Mouse (Mus musculus): ENCODE results near the gene Fbh1. TPM values are rescaled to one million over a fixed set of nuclear protein-coding genes. Genes with fewer than 3 reads are reported as not detected.

Gene Fbh1
- polyA plus RNA-seq, 1 experiment from 2014 or later = 122 TPM

- no peak for DNase-seq (ENCODE audit: low spot score)
- H3K4me3 ChIP-seq (ENCODE audit: low read depth, low read length) = no peak overlapping the region
- no peak for ATAC-seq (replicated peaks; ENCODE audit: low FRiP score)
These were observed 38.6 kb downstream of the Fbh1 start for GRCm38 (mm10) chr2:11738794-11739193.

GRCm38 (mm10) chr2:11735853-11736252, 41.5 kb downstream of the Fbh1 start:
- Histone ChIP-seq H3K27ac (ENCODE audit: low read depth, low read length) (no peak overlapping the region), H3K36me3 (ENCODE audit: control insufficient read depth, insufficient read depth, low read length) (no peaks in the 10 kb centered on the region; the same call in 1 of the 2 replicates), H3K9me3 (ENCODE audit: control insufficient read depth, low read length) (no peaks in the 10 kb centered on the region), H3K9ac (ENCODE audit: low read length) (no peak overlapping the region), H3K4me3 (ENCODE audit: low read depth, low read length) (no peak overlapping the region), H3K4me2 (ENCODE audit: low read depth, low read length, severe bottlenecking) (no peak overlapping the region), H3K27me3 (ENCODE audit: control insufficient read depth, insufficient read depth, low read length) (no peaks in the 10 kb centered on the region), H3K4me1 (replicated peaks; ENCODE audit: control insufficient read depth, insufficient read depth, low read length) (no peaks in the 10 kb centered on the region)
- WGBS = 87% methylated on average over 6 of the region's 6 CpGs
- DNase-seq (ENCODE audit: low spot score) (no peak), ATAC-seq (replicated peaks; ENCODE audit: low FRiP score) (no peak)

More at GRCm38 (mm10) chr2:11738794-11739193, 38.6 kb downstream of the Fbh1 start:
- WGBS = 89% methylated on average over 3 of the region's 3 CpGs
- Histone ChIP-seq H3K27ac (ENCODE audit: low read depth, low read length) (no peak overlapping the region), H3K36me3 (ENCODE audit: control insufficient read depth, insufficient read depth, low read length) (peaks cover 2% of the 10 kb centered on the region; the same call in 1 of the 2 replicates), H3K4me2 (ENCODE audit: low read depth, low read length, severe bottlenecking) (no peak overlapping the region), H3K9me3 (ENCODE audit: control insufficient read depth, low read length) (no peaks in the 10 kb centered on the region), H3K9ac (ENCODE audit: low read length) (no peak overlapping the region), H3K4me1 (replicated peaks; ENCODE audit: control insufficient read depth, insufficient read depth, low read length) (no peaks in the 10 kb centered on the region), H3K27me3 (ENCODE audit: control insufficient read depth, insufficient read depth, low read length) (no peaks in the 10 kb centered on the region)

- 72% methylated on average over 5 of the region's 5 CpGs for WGBS
- H3K4me1 ChIP-seq (replicated peaks; ENCODE audit: control insufficient read depth, insufficient read depth, low read length) = no peaks in the 10 kb centered on the region
- H3K4me2 ChIP-seq (ENCODE audit: low read depth, low read length, severe bottlenecking) = no peak overlapping the region
- H3K27ac ChIP-seq (ENCODE audit: low read depth, low read length) = no peak overlapping the region
- no peak for ATAC-seq (replicated peaks; ENCODE audit: low FRiP score)
- DNase-seq (ENCODE audit: low spot score) = no peak
- no peaks in the 10 kb centered on the region for H3K36me3 ChIP-seq (ENCODE audit: control insufficient read depth, insufficient read depth, low read length)
- no peaks in the 10 kb centered on the region for H3K27me3 ChIP-seq (ENCODE audit: control insufficient read depth, insufficient read depth, low read length)
- H3K4me3 ChIP-seq (ENCODE audit: low read depth, low read length) = no peak overlapping the region
- H3K9ac ChIP-seq (ENCODE audit: low read length) = no peak overlapping the region
- no peaks in the 10 kb centered on the region for H3K9me3 ChIP-seq (ENCODE audit: control insufficient read depth, low read length)
These were observed 44.4 kb downstream of the Fbh1 start for GRCm38 (mm10) chr2:11732978-11733377.

GRCm38 (mm10) chr2:11729091-11729490, 48.3 kb downstream of the Fbh1 start:
- ATAC-seq (replicated peaks; ENCODE audit: low FRiP score) = no peak
- 62% methylated on average over 3 of the region's 3 CpGs for WGBS

GRCm38 (mm10) chr2:11727574-11727973, 49.8 kb downstream of the Fbh1 start:
- no peak overlapping the region for H3K27ac ChIP-seq (ENCODE audit: low read depth, low read length)
- no peaks in the 10 kb centered on the region for H3K27me3 ChIP-seq (ENCODE audit: control insufficient read depth, insufficient read depth, low read length)
- DNase-seq (ENCODE audit: low spot score) (no peak), ATAC-seq (replicated peaks; ENCODE audit: low FRiP score) (no peak)
- no peak overlapping the region for H3K9ac ChIP-seq (ENCODE audit: low read length)
- H3K36me3 ChIP-seq (ENCODE audit: control insufficient read depth, insufficient read depth, low read length) = no peaks in the 10 kb centered on the region
- H3K9me3 ChIP-seq (ENCODE audit: control insufficient read depth, low read length) = no peaks in the 10 kb centered on the region
- H3K4me3 ChIP-seq (ENCODE audit: low read depth, low read length) = no peak overlapping the region
- no peaks in the 10 kb centered on the region for H3K4me1 ChIP-seq (replicated peaks; ENCODE audit: control insufficient read depth, insufficient read depth, low read length)
- H3K4me2 ChIP-seq (ENCODE audit: low read depth, low read length, severe bottlenecking) = no peak overlapping the region
- 93% methylated on average over 5 of the region's 5 CpGs for WGBS

More at GRCm38 (mm10) chr2:11729091-11729490, 48.3 kb downstream of the Fbh1 start:
- Histone ChIP-seq H3K4me2 (ENCODE audit: low read depth, low read length, severe bottlenecking) (no peak overlapping the region), H3K36me3 (ENCODE audit: control insufficient read depth, insufficient read depth, low read length) (no peaks in the 10 kb centered on the region), H3K4me3 (ENCODE audit: low read depth, low read length) (no peak overlapping the region), H3K9me3 (ENCODE audit: control insufficient read depth, low read length) (no peaks in the 10 kb centered on the region), H3K4me1 (replicated peaks; ENCODE audit: control insufficient read depth, insufficient read depth, low read length) (no peaks in the 10 kb centered on the region), H3K9ac (ENCODE audit: low read length) (no peak overlapping the region), H3K27me3 (ENCODE audit: control insufficient read depth, insufficient read depth, low read length) (no peaks in the 10 kb centered on the region), H3K27ac (ENCODE audit: low read depth, low read length) (no peak overlapping the region)
- no peak for DNase-seq (ENCODE audit: low spot score)

GRCm38 (mm10) chr2:11722564-11722963, 54.8 kb downstream of the Fbh1 start:
- no peak overlapping the region for H3K4me3 ChIP-seq (ENCODE audit: low read depth, low read length)
- H3K27me3 ChIP-seq (ENCODE audit: control insufficient read depth, insufficient read depth, low read length) = no peaks in the 10 kb centered on the region
- DNase-seq (ENCODE audit: low spot score) (no peak), ATAC-seq (replicated peaks; ENCODE audit: low FRiP score) (no peak)
- H3K9me3 ChIP-seq (ENCODE audit: control insufficient read depth, low read length) = no peaks in the 10 kb centered on the region
- H3K36me3 ChIP-seq (ENCODE audit: control insufficient read depth, insufficient read depth, low read length) = no peaks in the 10 kb centered on the region
- H3K4me2 ChIP-seq (ENCODE audit: low read depth, low read length, severe bottlenecking) = no peak overlapping the region
- H3K4me1 ChIP-seq (replicated peaks; ENCODE audit: control insufficient read depth, insufficient read depth, low read length) = no peaks in the 10 kb centered on the region
- no peak overlapping the region for H3K9ac ChIP-seq (ENCODE audit: low read length)
- no peak overlapping the region for H3K27ac ChIP-seq (ENCODE audit: low read depth, low read length)
- 92% methylated on average over 9 of the region's 9 CpGs for WGBS

- Histone ChIP-seq H3K4me1 (replicated peaks; ENCODE audit: control insufficient read depth, insufficient read depth, low read length) (no peaks in the 10 kb centered on the region), H3K9ac (ENCODE audit: low read length) (no peak overlapping the region), H3K27me3 (ENCODE audit: control insufficient read depth, insufficient read depth, low read length) (no peaks in the 10 kb centered on the region), H3K9me3 (ENCODE audit: control insufficient read depth, low read length) (no peaks in the 10 kb centered on the region), H3K4me2 (ENCODE audit: low read depth, low read length, severe bottlenecking) (no peak overlapping the region), H3K36me3 (ENCODE audit: control insufficient read depth, insufficient read depth, low read length) (no peaks in the 10 kb centered on the region), H3K4me3 (ENCODE audit: low read depth, low read length) (no peak overlapping the region), H3K27ac (ENCODE audit: low read depth, low read length) (no peak overlapping the region)
- DNase-seq (ENCODE audit: low spot score) (no peak), ATAC-seq (replicated peaks; ENCODE audit: low FRiP score) (no peak)
- 91% methylated on average over 2 of the region's 2 CpGs for WGBS
These were observed 58.8 kb downstream of the Fbh1 start for GRCm38 (mm10) chr2:11718573-11718972.

GRCm38 (mm10) chr2:11714535-11714934, 62.8 kb downstream of the Fbh1 start:
- Histone ChIP-seq H3K4me2 (ENCODE audit: low read depth, low read length, severe bottlenecking) (no peak overlapping the region), H3K36me3 (ENCODE audit: control insufficient read depth, insufficient read depth, low read length) (no peaks in the 10 kb centered on the region), H3K27ac (ENCODE audit: low read depth, low read length) (no peak overlapping the region), H3K9ac (ENCODE audit: low read length) (no peak overlapping the region), H3K4me3 (ENCODE audit: low read depth, low read length) (no peak overlapping the region), H3K9me3 (ENCODE audit: control insufficient read depth, low read length) (no peaks in the 10 kb centered on the region), H3K27me3 (ENCODE audit: control insufficient read depth, insufficient read depth, low read length) (no peaks in the 10 kb centered on the region), H3K4me1 (replicated peaks; ENCODE audit: control insufficient read depth, insufficient read depth, low read length) (no peaks in the 10 kb centered on the region)
- DNase-seq (ENCODE audit: low spot score) = no peak
- 88% methylated on average over 4 of the region's 4 CpGs for WGBS
- ATAC-seq (replicated peaks; ENCODE audit: low FRiP score) = no peak

- no peak overlapping the region for H3K27ac ChIP-seq (ENCODE audit: low read depth, low read length)
- H3K4me1 ChIP-seq (replicated peaks; ENCODE audit: control insufficient read depth, insufficient read depth, low read length) = no peaks in the 10 kb centered on the region
- no peaks in the 10 kb centered on the region for H3K9me3 ChIP-seq (ENCODE audit: control insufficient read depth, low read length)
- no peaks in the 10 kb centered on the region for H3K36me3 ChIP-seq (ENCODE audit: control insufficient read depth, insufficient read depth, low read length)
- H3K4me3 ChIP-seq (ENCODE audit: low read depth, low read length) = no peak overlapping the region
- 73% methylated on average over 3 of the region's 3 CpGs for WGBS
- no peak overlapping the region for H3K4me2 ChIP-seq (ENCODE audit: low read depth, low read length, severe bottlenecking)
- ATAC-seq (replicated peaks; ENCODE audit: low FRiP score) (no peak), DNase-seq (ENCODE audit: low spot score) (no peak)
- no peaks in the 10 kb centered on the region for H3K27me3 ChIP-seq (ENCODE audit: control insufficient read depth, insufficient read depth, low read length)
- H3K9ac ChIP-seq (ENCODE audit: low read length) = no peak overlapping the region
These were observed 64.4 kb downstream of the Fbh1 start for GRCm38 (mm10) chr2:11713021-11713420.
